Comparison of ENCODE assay signal across 17 mouse cellular contexts in the genomic region with DNA sequence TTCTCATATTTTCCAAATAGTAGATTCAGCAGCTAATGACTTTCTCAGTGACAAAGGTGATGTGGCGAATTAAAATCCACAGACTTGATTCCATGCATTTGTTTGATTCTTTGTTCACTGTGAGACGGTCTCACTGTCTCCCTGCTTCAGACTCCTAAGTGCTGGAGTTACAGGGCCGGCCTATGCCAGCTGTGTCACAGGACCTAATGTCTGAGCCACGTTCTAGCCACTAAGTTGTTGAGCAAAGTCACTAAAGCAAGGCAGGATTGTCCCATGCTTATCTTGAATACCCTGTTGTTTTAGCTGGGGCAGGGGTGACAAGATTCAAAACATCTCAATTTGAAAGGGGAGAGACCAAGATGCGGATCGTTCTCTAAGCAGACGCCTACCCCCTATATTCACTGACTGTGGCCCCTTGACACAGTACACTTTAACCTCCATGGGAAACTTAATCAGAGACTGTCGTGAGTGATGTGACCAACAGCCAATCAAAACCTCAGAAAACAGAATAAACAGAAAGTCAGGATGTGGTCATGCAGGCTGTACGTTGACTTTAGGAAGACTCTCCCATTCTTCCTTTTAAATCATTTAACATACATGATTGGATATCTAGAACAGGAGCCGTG.
DNase-seq lines count a peak whose midpoint lies in the region; ATAC-seq and TF ChIP-seq lines count a peak whose summit lies in the region.
"Had no signal": no experiment of that assay in that cellular context is flagged by ENCODE, and none has a peak within 500 bp of the region (broad histone marks: within the 10 kb centered on the region; RNA-seq: fewer than 3 reads in every experiment).

No protein-coding gene starts in this region.

- H3K4me3 ChIP-seq in heart, embryonic 15.5 days = peak overlapping the region; percentile 5; the same call in 1 of the 2 replicates
- H3K4me3 ChIP-seq in ES-E14 (ENCODE audit: insufficient read depth in 1 of 2, low read depth in 1 of 2, low read length in 2 of 2, poor library complexity in 1 of 2, severe bottlenecking in 1 of 2) = peak overlapping the region in 1 of 2 experiments; percentile 34; a peak in 1 of 4 replicates
- 0 out of 2 replicates have a peak overlapping the region, but pooled peaks have one; percentile 2 for H3K4me3 ChIP-seq in liver, embryonic 13.5 days (replicated peaks)
- H3K4me3 ChIP-seq: forebrain, embryonic 12.5 days; limb, embryonic 13.5 days; megakaryocyte, embryonic 14.5 days; neural tube, embryonic 13.5 days; stomach, embryonic 15.5 days had no signal

- H3K27ac ChIP-seq in heart, embryonic 15.5 days = peak overlapping the region; percentile 52
- peak overlapping the region; percentile 20 for H3K27ac ChIP-seq in ES-E14 (ENCODE audit: insufficient read depth, low read depth, low read length, poor library complexity, severe bottlenecking)
- peak overlapping the region; percentile 91 for H3K27ac ChIP-seq in liver, embryonic 13.5 days
- H3K27ac ChIP-seq: forebrain, embryonic 12.5 days; limb, embryonic 13.5 days; neural tube, embryonic 13.5 days; stomach, embryonic 15.5 days had no signal

- ATAC-seq in heart, embryonic 15.5 days (replicated peaks; ENCODE audit: insufficient number of reproducible peaks, insufficient read depth, low FRiP score, low read depth) = no peak
- ATAC-seq in liver, embryonic 13.5 days (ENCODE audit: low read depth) = peak; percentile 14; the same call in 1 of the 2 replicates

- intact Hi-C loops in heart, postnatal 14 days (cut with DNase I) = no loop called here
- intact Hi-C loops in left cerebral cortex, postnatal 10 days (cut with DNase I) = no loop called here

- no peaks in the 10 kb centered on the region for H3K9me3 ChIP-seq in heart, embryonic 15.5 days (replicated peaks)
- no peaks in the 10 kb centered on the region for H3K9me3 ChIP-seq in ES-E14 (ENCODE audit: control insufficient read depth, insufficient read depth, low read depth, low read length)
- H3K9me3 ChIP-seq in liver, embryonic 13.5 days (replicated peaks) = no peaks in the 10 kb centered on the region
- H3K9me3 ChIP-seq: forebrain, embryonic 12.5 days; limb, embryonic 13.5 days; megakaryocyte, embryonic 14.5 days; neural tube, embryonic 13.5 days; stomach, embryonic 15.5 days had no signal

- 40% methylated on average over 10 of the region's 10 CpGs for WGBS in heart, embryonic 15.5 days
- WGBS in liver, embryonic 13.5 days (ENCODE audit: insufficient replicate concordance) = 21% methylated on average over 10 of the region's 10 CpGs

- H3K36me3 ChIP-seq in heart, embryonic 15.5 days = no peaks in the 10 kb centered on the region
- H3K36me3 ChIP-seq in ES-E14 (ENCODE audit: control insufficient read depth, insufficient read depth, low read length, poor library complexity, severe bottlenecking) = no peaks in the 10 kb centered on the region; the same call in 1 of the 2 replicates
- no peaks in the 10 kb centered on the region for H3K36me3 ChIP-seq in liver, embryonic 13.5 days
- H3K36me3 ChIP-seq: forebrain, embryonic 12.5 days; limb, embryonic 13.5 days; neural tube, embryonic 13.5 days; stomach, embryonic 15.5 days had no signal

- in situ Hi-C loops in ES-E14 (cut with MboI; ENCODE audit: low sequenced_read_pairs in 2 of 2, unreplicated experiment in 2 of 2) = no loop called here

- H3K9ac ChIP-seq in heart, embryonic 15.5 days = no peak overlapping the region
- peak overlapping the region; percentile 51; the same call in 1 of the 2 replicates for H3K9ac ChIP-seq in ES-E14 (ENCODE audit: insufficient read depth, low read depth, low read length, poor library complexity, severe bottlenecking)
- H3K9ac ChIP-seq in liver, embryonic 13.5 days = peak overlapping the region; percentile 54
- H3K9ac ChIP-seq: forebrain, embryonic 12.5 days; limb, embryonic 13.5 days; neural tube, embryonic 13.5 days; stomach, embryonic 15.5 days had no signal

- no peaks in the 10 kb centered on the region for H3K27me3 ChIP-seq in heart, embryonic 15.5 days
- no peaks in the 10 kb centered on the region for H3K27me3 ChIP-seq in liver, embryonic 13.5 days
- H3K27me3 ChIP-seq: forebrain, embryonic 12.5 days; limb, embryonic 13.5 days; megakaryocyte, embryonic 14.5 days; neural tube, embryonic 13.5 days; stomach, embryonic 15.5 days had no signal

- H3K4me2 ChIP-seq in heart, embryonic 15.5 days = peak overlapping the region; percentile 32
- H3K4me2 ChIP-seq in liver, embryonic 13.5 days = peak overlapping the region; percentile 44
- H3K4me2 ChIP-seq: forebrain, embryonic 12.5 days; limb, embryonic 13.5 days; neural tube, embryonic 13.5 days; stomach, embryonic 15.5 days had no signal

- DNase-seq in heart, postnatal 14 days = no peak
- no peak for DNase-seq in ES-E14 (ENCODE audit: low read depth, low spot score)
- DNase-seq in embryo, embryonic 11 days = peak; percentile 28
- peak; percentile 54 for DNase-seq in liver, embryonic 13.5 days
- DNase-seq in urinary bladder, adult 18-20 months (ENCODE audit: low spot score in 2 of 2) = no peak
- no peak for DNase-seq in gastrocnemius, adult 8-10 months (ENCODE audit: low spot score in 2 of 2)
- no peak for DNase-seq in left cerebral cortex, postnatal 10 days (ENCODE audit: extremely low spot score in 1 of 2, low spot score in 2 of 2)
- DNase-seq: adrenal gland, postnatal 14 days; cerebellum, postnatal 10 days; kidney, adult 2 months; right cerebral cortex, postnatal 14 days had no signal

- H3K4me1 ChIP-seq in heart, embryonic 15.5 days (replicated peaks) = peaks cover 23% of the 10 kb centered on the region
- peaks cover 26 to 30% of the 10 kb centered on the region in 2 experiments for H3K4me1 ChIP-seq in ES-E14 (ENCODE audit: control insufficient read depth in 2 of 2, insufficient read depth in 2 of 2, low read length in 2 of 2, poor library complexity in 1 of 2)
- H3K4me1 ChIP-seq in liver, embryonic 13.5 days (replicated peaks) = peaks cover 85% of the 10 kb centered on the region
- H3K4me1 ChIP-seq: stomach, embryonic 15.5 days had no signal

TF ChIP-seq in ES-E14, 5 proteins besides CTCF, POLR2A, EP300 and RAD21:
- no peak for TF ChIP-seq ZC3H11A (IDR thresholded peaks at IDR 0.05; ENCODE audit: borderline replicate concordance, low read depth, low read length)
- no peak for TF ChIP-seq CHD2 (IDR thresholded peaks at IDR 0.05; ENCODE audit: low read depth, low read length)
- TF ChIP-seq MAFK (IDR thresholded peaks at IDR 0.05; ENCODE audit: insufficient read depth, low read depth, low read length) = no peak
- TF ChIP-seq ZNF384 (IDR thresholded peaks at IDR 0.05; ENCODE audit: low read depth, low read length) = no peak
- TF ChIP-seq HCFC1 (IDR thresholded peaks at IDR 0.05; ENCODE audit: borderline replicate concordance, insufficient read depth, low read length) = no peak

Comparison
In these comparisons a context has a peak if more than half of its experiments do, and no peak if none do; other contexts are left out.
1. H3K27ac ChIP-seq: peak in every context shown above with its lines; median percentile 91 in liver, embryonic 13.5 days; 52 in heart, embryonic 15.5 days; 20 in ES-E14.
2. DNase-seq: peak in embryo, embryonic 11 days (single experiment) and liver, embryonic 13.5 days (single experiment); none in heart, postnatal 14 days (0 of 2), ES-E14 (single experiment), urinary bladder, adult 18-20 months (0 of 2), gastrocnemius, adult 8-10 months (0 of 2) and left cerebral cortex, postnatal 10 days (0 of 2).